Mouse (Mus musculus) neural tube, embryonic 13.5 days (tissue): ENCODE measurements around the gene Abcf2. TPM values are rescaled to one million over a fixed set of nuclear protein-coding genes. Genes with fewer than 3 reads are reported as not detected.

ENCODE experiments used
- ATAC-seq: fragments of 200-750 bp; cut with Nextera tagmentation; 2 replicates; pipeline ENCODE4 v1.8.0; 2017; ENCODE audit warnings: low read depth, mild to moderate bottlenecking, moderate TSS enrichment, moderate library complexity
- H3K27ac ChIP-seq: fragments of 300-500 bp; sonication (generic); replicated peaks from 2 replicates; pipeline ENCODE4 v1.5.1; 2015; ENCODE audit warnings: moderate library complexity, mild to moderate bottlenecking, inconsistent platforms
- H3K27me3 ChIP-seq: fragments of 300-500 bp; sonication (generic); 2 replicates; pipeline ENCODE4 v1.6.1; 2015; ENCODE audit warnings: mild to moderate bottlenecking, inconsistent platforms
- H3K36me3 ChIP-seq: fragments of 300-500 bp; sonication (generic); 2 replicates; pipeline ENCODE4 v1.6.1; 2015; ENCODE audit warnings: mild to moderate bottlenecking, inconsistent platforms
- H3K4me1 ChIP-seq: fragments of 300-500 bp; sonication (generic); replicated peaks from 2 replicates; pipeline ENCODE4 v1.6.1; 2015; ENCODE audit warnings: inconsistent platforms
- H3K4me2 ChIP-seq: fragments of 300-500 bp; sonication (generic); 2 replicates; pipeline ENCODE4 v1.6.1; 2015; ENCODE audit warnings: inconsistent platforms, mild to moderate bottlenecking, moderate library complexity
- H3K4me3 ChIP-seq: fragments of 300-500 bp; sonication (generic); 2 replicates; pipeline ENCODE4 v1.5.1; 2015; ENCODE audit warnings: mild to moderate bottlenecking, inconsistent platforms
- H3K9ac ChIP-seq: fragments of 300-500 bp; sonication (generic); 2 replicates; pipeline ENCODE4 v1.6.1; 2015; ENCODE audit warnings: moderate library complexity, mild to moderate bottlenecking, inconsistent platforms
- H3K9me3 ChIP-seq: fragments of 300-500 bp; sonication (generic); 2 replicates; pipeline ENCODE4 v1.6.1; 2016; ENCODE audit warnings: inconsistent platforms
- WGBS: fragments of 180-500 bp; shearing (Covaris S2); methylation state at CpG from one replicate; pipeline ENCODE4 v1.1.7; 2015; 5-methylcytosine and 5-hydroxymethylcytosine counted together
- polyA plus RNA-seq: library from polyadenylated mRNA; unstranded; fragments of >200 nt; fragmentation: Nextera tagmentation; extraction: Ambion mirVana; gene quantifications from 2 replicates; pipeline ENCODE4 v1.2.1, GENCODE M21; 2015

The Abcf2 gene
- polyA plus RNA-seq, 1 experiment from 2014 or later, result 91.2 TPM

DNA sequence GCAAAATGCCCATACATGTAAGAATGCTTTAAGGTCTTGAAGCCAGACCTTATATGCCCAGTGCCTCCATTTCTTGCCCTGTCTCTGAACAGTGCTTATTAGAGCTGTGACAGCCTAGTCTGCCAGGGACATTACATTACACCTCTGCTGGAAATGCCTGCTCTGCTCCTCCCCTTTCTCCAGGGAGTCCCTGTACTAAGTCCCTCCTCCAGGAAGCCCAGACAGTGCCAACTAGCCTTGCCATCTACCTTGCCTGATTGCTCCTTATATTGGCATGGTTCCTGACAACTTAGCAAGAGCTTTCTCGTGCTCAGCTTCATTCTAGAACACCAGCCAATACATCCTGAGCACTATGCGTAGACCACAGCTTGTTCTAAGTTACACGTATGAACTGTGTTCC is 41.5 kb downstream of the Abcf2 start:
- H3K4me2 ChIP-seq, result no peak overlapping the region
- peaks cover 33% of the 10 kb centered on the region for H3K27me3 ChIP-seq
- no peak overlapping the region for H3K27ac ChIP-seq
- no peak overlapping the region for H3K4me3 ChIP-seq
- H3K4me1 ChIP-seq, result peaks cover 20% of the 10 kb centered on the region
- no peak for ATAC-seq
- no peaks in the 10 kb centered on the region for H3K36me3 ChIP-seq
- 85% methylated on average over 3 of the region's 3 CpGs for WGBS
- H3K9ac ChIP-seq, result no peak overlapping the region
- no peaks in the 10 kb centered on the region for H3K9me3 ChIP-seq

DNA sequence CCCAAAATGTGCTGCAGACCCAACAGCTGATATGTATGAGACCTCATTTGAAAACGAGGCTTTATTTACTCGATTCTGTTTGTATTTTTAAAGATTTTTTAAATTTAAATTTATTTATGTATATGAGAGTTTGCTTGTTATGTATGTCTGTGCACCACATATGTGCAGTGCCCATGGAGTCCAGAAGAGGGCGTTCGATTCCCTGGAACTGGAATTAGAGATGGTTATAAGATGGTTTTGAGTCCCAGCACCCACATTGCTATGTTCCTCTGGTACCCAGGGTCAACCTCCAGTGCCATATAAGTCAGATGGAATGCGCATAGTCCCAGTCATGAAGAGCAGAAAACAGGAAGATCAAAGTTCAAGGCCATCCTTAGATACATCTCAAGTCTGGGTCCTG is 43.0 kb downstream of the Abcf2 start:
- Histone ChIP-seq H3K4me1 (peaks cover 19% of the 10 kb centered on the region), H3K27ac (no peak overlapping the region), H3K4me2 (no peak overlapping the region), H3K27me3 (peaks cover 39% of the 10 kb centered on the region), H3K9me3 (no peaks in the 10 kb centered on the region), H3K9ac (no peak overlapping the region), H3K4me3 (no peak overlapping the region), H3K36me3 (no peaks in the 10 kb centered on the region)
- no peak for ATAC-seq
- 57% methylated on average over 5 of the region's 5 CpGs for WGBS

DNA sequence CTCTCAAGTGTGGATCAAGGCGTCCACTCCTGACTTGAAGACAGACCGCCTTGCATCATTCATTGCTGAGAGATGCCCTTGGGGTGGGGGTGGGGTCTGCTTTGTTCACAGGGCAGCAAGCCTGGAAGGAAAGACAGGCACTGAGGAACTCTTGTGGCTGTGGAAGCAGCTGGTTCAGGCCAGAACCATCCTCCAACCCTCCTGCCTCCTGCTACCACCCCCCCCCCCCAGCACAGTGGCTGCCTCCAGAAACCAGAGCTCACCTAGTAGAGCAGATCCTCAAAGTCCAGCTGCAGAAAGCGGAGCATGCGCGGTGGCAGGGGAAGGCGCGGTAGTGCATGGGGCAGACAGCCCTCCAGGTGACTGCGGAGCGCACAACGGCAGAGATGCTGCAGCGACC is 43.9 kb downstream of the Abcf2 start:
- Histone ChIP-seq H3K9ac (no peak overlapping the region), H3K4me1 (peaks cover 22% of the 10 kb centered on the region), H3K27ac (no peak overlapping the region), H3K9me3 (no peaks in the 10 kb centered on the region), H3K4me3 (no peak overlapping the region), H3K4me2 (no peak overlapping the region), H3K27me3 (peaks cover 48% of the 10 kb centered on the region), H3K36me3 (no peaks in the 10 kb centered on the region)
- no peak for ATAC-seq
- WGBS, result 48% methylated on average over 11 of the region's 11 CpGs

DNA sequence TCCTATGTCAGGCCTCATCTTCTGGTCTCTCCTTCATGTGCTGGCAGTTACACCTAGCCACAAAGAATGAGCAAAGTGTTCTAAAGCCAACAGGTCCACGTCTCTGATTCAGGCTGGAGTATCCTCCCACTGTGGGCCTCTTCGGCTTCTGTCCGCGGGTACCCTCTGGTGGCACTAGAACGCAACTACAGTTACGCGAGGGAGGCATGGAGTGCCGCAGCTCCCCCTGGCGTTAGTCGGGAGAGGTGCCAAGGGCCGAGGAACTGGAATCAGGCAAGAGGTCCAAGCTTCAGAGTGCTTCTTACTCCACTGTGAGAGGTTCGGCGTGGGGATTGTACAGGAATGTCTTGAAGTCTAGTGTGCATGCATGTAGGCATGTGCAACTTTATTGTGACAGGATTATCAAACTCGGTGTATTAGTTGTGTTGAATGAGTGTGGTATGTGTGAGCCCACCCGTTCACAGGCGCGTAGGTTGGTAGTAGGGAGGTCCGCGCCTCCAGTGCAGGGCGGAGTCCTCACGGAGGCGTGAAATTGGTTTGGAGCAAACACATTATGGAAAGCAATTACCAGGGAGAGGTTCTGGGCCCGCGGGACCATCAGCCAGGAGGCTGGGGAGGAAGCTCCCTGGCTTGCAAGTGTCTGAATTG is 47.1 kb downstream of the Abcf2 start:
- WGBS, result 15% methylated on average over 24 of the region's 24 CpGs
- H3K4me2 ChIP-seq, result no peak overlapping the region
- no peak overlapping the region for H3K4me3 ChIP-seq
- peaks cover 37% of the 10 kb centered on the region for H3K4me1 ChIP-seq
- no peaks in the 10 kb centered on the region for H3K9me3 ChIP-seq
- peak overlapping the region; percentile 25; the same call in 1 of the 2 replicates for H3K27ac ChIP-seq
- H3K9ac ChIP-seq, result no peak overlapping the region
- peak; percentile 52 for ATAC-seq
- H3K36me3 ChIP-seq, result no peaks in the 10 kb centered on the region
- H3K27me3 ChIP-seq, result peaks cover 67% of the 10 kb centered on the region

DNA sequence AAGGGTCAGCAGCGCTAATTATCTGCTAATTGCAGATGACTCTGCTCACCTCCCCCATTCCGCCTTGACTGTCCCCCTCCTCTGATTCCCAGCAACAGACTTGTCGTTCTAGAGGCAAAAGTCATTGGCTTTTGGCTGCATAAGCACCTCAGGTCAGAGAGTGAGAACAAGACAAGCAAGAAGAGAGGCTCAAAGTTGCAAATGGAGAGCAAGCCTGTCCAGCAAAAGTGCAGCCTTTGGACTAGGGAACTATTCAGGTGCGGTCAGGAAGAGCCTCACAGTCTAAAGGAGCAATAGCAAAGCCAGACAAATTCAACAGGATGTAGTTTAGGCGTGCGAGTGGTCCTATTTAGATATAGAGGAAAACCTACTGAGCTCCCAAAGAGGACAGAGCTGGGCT is 49.5 kb downstream of the Abcf2 start:
- Histone ChIP-seq H3K27me3 (peaks cover 87% of the 10 kb centered on the region), H3K9ac (no peak overlapping the region), H3K36me3 (no peaks in the 10 kb centered on the region), H3K4me3 (peak overlapping the region; percentile 55; the same call in 1 of the 2 replicates), H3K4me1 (peaks cover 47% of the 10 kb centered on the region), H3K9me3 (no peaks in the 10 kb centered on the region), H3K4me2 (peak overlapping the region; percentile 90), H3K27ac (no peak overlapping the region)
- 12% methylated on average over 6 of the region's 6 CpGs for WGBS
- ATAC-seq, result no peak

DNA sequence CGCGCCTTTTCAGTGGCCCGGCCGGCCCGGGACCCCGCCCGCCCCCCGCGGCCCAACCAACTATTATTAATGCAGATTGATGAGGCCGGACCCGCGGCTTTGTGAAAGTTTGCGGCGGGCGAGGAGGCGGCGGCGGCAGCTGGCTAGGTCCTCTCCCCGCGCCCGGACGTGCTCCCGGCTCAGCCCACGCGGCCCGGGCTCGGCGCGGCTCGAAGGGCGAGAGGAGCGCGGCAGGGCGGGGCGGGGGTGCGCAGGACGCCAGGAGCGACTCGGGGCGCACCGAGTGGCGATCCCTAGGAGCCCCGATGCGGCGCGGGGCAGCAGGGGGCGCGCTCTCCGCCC is 50.4 kb downstream of the Abcf2 start, which contains the start of gene Gbx1:
TSS of gene Gbx1 (minus strand) at position 314 of the 342 bp plus-strand sequence.
- Histone ChIP-seq H3K27ac (peak within 1 kb of the TSS; percentile 78), H3K36me3 (no peaks in the 10 kb centered on the region), H3K4me3 (peak within 1 kb of the TSS; percentile 55), H3K27me3 (peaks cover 87% of the 10 kb centered on the region), H3K9ac (peak within 1 kb of the TSS; percentile 79), H3K4me2 (peak within 1 kb of the TSS; percentile 90), H3K4me1 (peaks cover 47% of the 10 kb centered on the region), H3K9me3 (no peaks in the 10 kb centered on the region)
- WGBS, result under 1% methylated on average over 42 of the region's 49 CpGs
- peak; percentile 24 for ATAC-seq

DNA sequence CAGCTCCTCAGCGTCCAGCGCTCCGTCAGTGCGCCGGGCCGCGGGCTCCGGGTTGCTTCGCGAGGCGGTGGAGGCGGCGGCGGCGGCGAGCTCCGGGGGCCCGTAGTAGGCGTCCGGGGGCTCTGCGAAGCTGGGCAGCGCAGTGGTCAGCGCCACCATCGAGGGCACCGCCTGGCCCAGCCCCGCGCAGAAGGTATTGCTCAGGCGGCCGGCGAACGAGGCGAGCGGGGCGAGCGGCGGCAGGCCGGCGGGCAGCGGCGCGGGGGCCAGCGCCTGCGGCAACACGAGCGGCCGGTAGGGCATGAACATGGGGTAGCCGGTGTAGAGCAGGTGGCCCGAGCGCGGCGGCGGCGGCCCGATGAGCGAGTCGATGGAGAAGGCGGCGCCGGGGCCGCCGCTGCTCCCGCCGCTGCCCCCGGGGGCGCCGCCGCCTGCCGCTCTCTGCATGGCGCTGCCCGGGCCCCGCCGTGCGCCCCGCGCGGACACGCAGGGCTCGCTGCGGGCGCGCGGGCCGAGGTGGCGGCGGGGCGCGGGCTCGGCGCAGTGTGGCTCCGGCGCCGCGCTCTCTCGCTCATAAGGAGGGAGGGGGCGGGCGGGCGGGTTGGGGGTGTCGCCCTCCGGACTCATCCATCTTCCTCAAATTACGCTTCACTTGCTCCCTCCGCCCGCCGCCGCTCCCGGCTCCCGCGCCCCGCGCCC is 50.9 kb downstream of the Abcf2 start:
- under 1% methylated on average over 58 of the region's 109 CpGs for WGBS
- H3K36me3 ChIP-seq, result no peaks in the 10 kb centered on the region
- peaks cover 47% of the 10 kb centered on the region for H3K4me1 ChIP-seq
- peak overlapping the region; percentile 55 for H3K4me3 ChIP-seq
- H3K9ac ChIP-seq, result peak overlapping the region; percentile 79
- peak overlapping the region; percentile 78 for H3K27ac ChIP-seq
- H3K27me3 ChIP-seq, result peaks cover 87% of the 10 kb centered on the region
- peak overlapping the region; percentile 90 for H3K4me2 ChIP-seq
- H3K9me3 ChIP-seq, result no peaks in the 10 kb centered on the region
- peak; percentile 62 for ATAC-seq

DNA sequence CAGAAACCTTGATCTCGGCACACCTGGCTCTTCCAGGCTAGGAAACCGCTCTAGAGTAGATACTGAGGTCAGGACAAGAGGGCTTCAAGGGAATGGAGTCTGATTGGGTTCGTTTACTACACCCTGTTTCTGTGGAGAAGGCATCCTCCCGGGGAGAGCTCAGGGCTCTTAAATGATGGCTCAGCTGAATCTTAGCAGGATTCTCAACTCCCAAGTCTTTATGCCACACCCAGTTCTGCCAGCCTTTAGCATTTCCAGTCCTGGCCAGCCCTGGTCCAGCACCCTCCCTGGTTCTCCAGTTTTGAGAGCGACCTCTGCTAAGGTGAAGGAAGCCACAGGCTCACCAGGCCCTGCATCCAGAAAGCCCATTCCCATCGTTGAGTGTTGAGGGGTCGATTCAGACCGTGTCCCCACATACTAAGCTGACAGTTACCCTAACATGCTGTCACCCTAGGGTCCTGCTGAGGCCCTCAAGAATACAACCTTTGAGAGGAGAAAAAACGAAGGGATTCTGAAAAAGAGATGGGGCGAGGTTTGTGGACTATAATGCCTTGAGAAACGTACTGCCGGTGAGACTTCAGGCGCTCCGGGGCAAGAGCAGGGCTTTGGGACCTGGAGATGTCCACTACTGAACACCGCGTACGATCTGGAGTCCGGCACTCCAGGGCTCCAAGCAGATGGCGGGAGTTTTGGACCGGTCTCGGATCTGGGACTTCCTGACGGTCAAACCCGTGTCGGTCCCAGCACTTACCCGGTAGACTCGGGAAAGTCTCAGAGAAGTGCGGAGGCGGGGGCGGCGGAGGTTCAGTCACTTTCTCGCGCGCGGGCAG is 51.7 kb downstream of the Abcf2 start:
- Histone ChIP-seq H3K4me3 (peak overlapping the region; percentile 55), H3K36me3 (no peaks in the 10 kb centered on the region), H3K4me2 (peak overlapping the region; percentile 90), H3K9ac (peak overlapping the region; percentile 79), H3K27ac (peak overlapping the region; percentile 78), H3K9me3 (no peaks in the 10 kb centered on the region), H3K27me3 (peaks cover 82% of the 10 kb centered on the region), H3K4me1 (peaks cover 46% of the 10 kb centered on the region)
- 2% methylated on average over 34 of the region's 34 CpGs for WGBS
- no peak for ATAC-seq

DNA sequence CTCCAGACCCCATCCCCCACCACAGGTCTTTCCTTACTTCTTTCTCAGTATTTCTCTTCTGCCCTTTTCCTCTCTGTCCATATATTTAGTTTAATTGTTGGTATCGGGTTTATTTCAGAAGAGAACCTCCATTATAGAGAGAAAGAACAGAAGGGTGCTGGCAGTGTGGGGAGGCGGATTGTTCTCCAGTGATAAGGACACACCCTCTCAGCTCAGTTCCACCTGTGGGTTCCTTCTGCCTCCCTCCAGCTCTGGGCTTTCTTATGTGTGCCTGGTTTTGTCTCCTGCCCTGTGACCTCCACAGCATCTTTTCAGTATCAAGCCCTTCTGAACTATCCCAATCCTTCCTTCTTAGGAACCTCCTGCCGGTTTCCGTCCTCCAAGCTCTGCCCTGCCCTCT is 52.7 kb downstream of the Abcf2 start:
- Histone ChIP-seq H3K4me2 (peak overlapping the region; percentile 90), H3K9me3 (no peaks in the 10 kb centered on the region), H3K27ac (no peak overlapping the region), H3K36me3 (no peaks in the 10 kb centered on the region), H3K4me1 (peaks cover 42% of the 10 kb centered on the region), H3K4me3 (peak overlapping the region; percentile 55), H3K9ac (peak overlapping the region; percentile 79), H3K27me3 (peaks cover 79% of the 10 kb centered on the region)
- WGBS, result 16% methylated on average over 4 of the region's 4 CpGs
- ATAC-seq, result no peak

DNA sequence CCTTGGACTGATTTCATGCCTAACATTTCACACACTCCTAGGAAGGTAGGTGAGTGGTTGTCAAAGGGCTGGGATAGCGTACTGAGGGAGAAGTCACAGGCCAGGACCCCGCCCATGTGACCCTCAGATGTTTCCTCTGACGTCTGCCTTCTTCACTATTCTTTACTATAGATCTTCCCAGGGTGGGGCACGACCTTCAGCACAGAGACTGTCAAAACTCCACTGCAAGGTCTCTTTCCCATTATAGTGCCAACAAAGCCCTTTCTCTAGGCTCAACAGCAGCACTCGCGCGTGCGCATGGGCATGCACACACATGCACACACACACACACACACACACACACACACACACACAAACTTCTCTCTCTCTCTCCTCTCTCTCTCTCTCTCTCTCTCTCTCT is 53.5 kb downstream of the Abcf2 start:
- H3K9ac ChIP-seq, result 0 out of 2 replicates have a peak overlapping the region, but pooled peaks have one; percentile 79
- peak overlapping the region; percentile 90 for H3K4me2 ChIP-seq
- H3K9me3 ChIP-seq, result no peaks in the 10 kb centered on the region
- peaks cover 42% of the 10 kb centered on the region for H3K4me1 ChIP-seq
- peak overlapping the region; percentile 55 for H3K4me3 ChIP-seq
- peaks cover 72% of the 10 kb centered on the region for H3K27me3 ChIP-seq
- no peaks in the 10 kb centered on the region for H3K36me3 ChIP-seq
- no peak overlapping the region for H3K27ac ChIP-seq
- no peak for ATAC-seq
- WGBS, result 17% methylated on average over 8 of the region's 8 CpGs

DNA sequence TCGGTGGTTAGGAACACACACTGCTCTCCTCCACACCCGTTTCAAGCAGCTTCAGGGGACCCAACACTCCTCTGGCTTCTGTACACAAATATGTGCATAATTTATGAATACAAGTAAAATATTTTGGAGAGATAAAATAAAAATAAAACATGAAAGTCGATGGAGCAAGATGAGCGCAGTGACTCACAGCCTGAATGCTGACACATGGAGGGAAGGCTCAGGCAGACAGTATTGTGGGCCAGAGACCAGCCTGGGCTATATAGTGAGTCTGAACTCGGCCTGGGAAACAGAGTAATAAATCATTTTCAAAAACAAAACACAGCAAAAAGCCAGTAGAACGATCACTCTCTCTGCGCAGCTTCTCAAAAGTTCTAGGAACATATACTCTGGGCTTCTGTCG is 55.9 kb downstream of the Abcf2 start:
- Histone ChIP-seq H3K36me3 (no peaks in the 10 kb centered on the region), H3K4me1 (peaks cover 21% of the 10 kb centered on the region), H3K4me2 (peak overlapping the region; percentile 90), H3K27me3 (peaks cover 54% of the 10 kb centered on the region), H3K9me3 (no peaks in the 10 kb centered on the region), H3K27ac (no peak overlapping the region), H3K4me3 (no peak overlapping the region), H3K9ac (no peak overlapping the region)
- 67% methylated on average over 8 of the region's 8 CpGs for WGBS
- no peak for ATAC-seq
